Mouse (Mus musculus): ENCODE measurements around the gene Aco2. TPM values are rescaled to one million over a fixed set of nuclear protein-coding genes. Genes with fewer than 3 reads are reported as not detected.

The Aco2 gene
- polyA plus RNA-seq, 1 experiment from 2014 or later = 171 TPM

- Histone ChIP-seq H3K36me3 (ENCODE audit: control insufficient read depth, insufficient read depth, low read length) (no peaks in the 10 kb centered on the region), H3K4me2 (ENCODE audit: low read depth, low read length, severe bottlenecking) (no peak overlapping the region), H3K4me3 (ENCODE audit: low read depth, low read length) (no peak overlapping the region), H3K27ac (ENCODE audit: low read depth, low read length) (no peak overlapping the region), H3K4me1 (replicated peaks; ENCODE audit: control insufficient read depth, insufficient read depth, low read length) (peaks cover 17% of the 10 kb centered on the region), H3K9ac (ENCODE audit: low read length) (no peak overlapping the region), H3K27me3 (ENCODE audit: control insufficient read depth, insufficient read depth, low read length) (no peaks in the 10 kb centered on the region; the same call in 1 of the 2 replicates), H3K9me3 (ENCODE audit: control insufficient read depth, low read length) (no peaks in the 10 kb centered on the region)
- WGBS = 91% methylated on average over 4 of the region's 4 CpGs
- ATAC-seq (replicated peaks; ENCODE audit: low FRiP score) = no peak
- no peak for DNase-seq (ENCODE audit: low spot score)
Observed at GRCm38 (mm10) chr15:81939774-81940173, 67.7 kb downstream of the Aco2 start.

DNA sequence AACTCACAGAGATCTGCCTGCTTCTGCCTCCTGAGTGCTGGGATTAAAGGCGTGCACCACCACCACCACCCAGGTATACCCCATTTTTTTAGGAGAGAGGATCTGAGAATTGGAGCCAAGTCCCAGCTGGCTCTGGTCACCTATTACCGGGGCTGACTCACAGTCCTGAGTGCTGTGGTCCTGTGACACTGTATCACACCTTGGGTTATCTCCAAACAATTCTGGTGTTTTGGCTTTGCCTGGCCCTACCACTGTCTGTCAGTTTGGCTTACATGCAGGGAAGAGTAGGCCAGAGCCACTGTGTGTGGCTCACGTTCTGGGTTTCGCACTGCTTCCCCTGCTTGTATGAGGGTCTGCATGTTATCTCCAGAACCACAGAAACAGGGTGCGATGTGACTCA is 68.1 kb downstream of the Aco2 start:
- H3K4me1 ChIP-seq (replicated peaks; ENCODE audit: control insufficient read depth, insufficient read depth, low read length) = peaks cover 17% of the 10 kb centered on the region
- WGBS = 93% methylated on average over 5 of the region's 5 CpGs

DNA sequence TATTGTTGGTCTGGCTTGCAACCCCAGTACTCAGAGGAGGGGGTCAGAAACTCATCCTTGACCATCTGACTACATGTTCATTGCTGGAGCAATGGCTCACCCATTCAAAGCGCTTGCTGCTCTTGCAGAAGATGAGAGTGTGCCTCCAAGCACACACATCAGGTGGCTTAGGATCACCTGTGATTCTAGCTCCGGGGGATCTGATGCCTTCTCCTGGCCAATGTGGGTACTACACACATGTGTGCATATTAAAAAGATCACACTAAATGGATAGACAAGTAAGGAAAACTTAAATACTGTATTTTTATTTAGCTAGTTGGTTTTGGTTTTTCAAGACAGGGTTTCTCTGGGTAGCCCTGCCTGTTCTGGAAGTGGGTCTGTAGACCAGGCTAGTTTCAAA is 68.9 kb downstream of the Aco2 start:
- Histone ChIP-seq H3K27ac (ENCODE audit: low read depth, low read length) (no peak overlapping the region), H3K27me3 (ENCODE audit: control insufficient read depth, insufficient read depth, low read length) (no peaks in the 10 kb centered on the region; the same call in 1 of the 2 replicates), H3K4me2 (ENCODE audit: low read depth, low read length, severe bottlenecking) (no peak overlapping the region), H3K4me3 (ENCODE audit: low read depth, low read length) (no peak overlapping the region), H3K4me1 (replicated peaks; ENCODE audit: control insufficient read depth, insufficient read depth, low read length) (peaks cover 17% of the 10 kb centered on the region), H3K9ac (ENCODE audit: low read length) (no peak overlapping the region), H3K36me3 (ENCODE audit: control insufficient read depth, insufficient read depth, low read length) (no peaks in the 10 kb centered on the region), H3K9me3 (ENCODE audit: control insufficient read depth, low read length) (no peaks in the 10 kb centered on the region)
- 93% methylated on average over 2 of the region's 2 CpGs for WGBS
- no peak for ATAC-seq (replicated peaks; ENCODE audit: low FRiP score)
- no peak for DNase-seq (ENCODE audit: low spot score)

More for the DNA sequence above, 68.1 kb downstream of the Aco2 start:
- no peaks in the 10 kb centered on the region; the same call in 1 of the 2 replicates for H3K27me3 ChIP-seq (ENCODE audit: control insufficient read depth, insufficient read depth, low read length)
- no peak overlapping the region for H3K27ac ChIP-seq (ENCODE audit: low read depth, low read length)
- H3K9me3 ChIP-seq (ENCODE audit: control insufficient read depth, low read length) = no peaks in the 10 kb centered on the region
- H3K36me3 ChIP-seq (ENCODE audit: control insufficient read depth, insufficient read depth, low read length) = no peaks in the 10 kb centered on the region
- no peak overlapping the region for H3K9ac ChIP-seq (ENCODE audit: low read length)
- ATAC-seq (replicated peaks; ENCODE audit: low FRiP score) (no peak), DNase-seq (ENCODE audit: low spot score) (no peak)
- no peak overlapping the region for H3K4me3 ChIP-seq (ENCODE audit: low read depth, low read length)
- no peak overlapping the region for H3K4me2 ChIP-seq (ENCODE audit: low read depth, low read length, severe bottlenecking)

- no peaks in the 10 kb centered on the region for H3K36me3 ChIP-seq (ENCODE audit: control insufficient read depth, insufficient read depth, low read length)
- H3K4me3 ChIP-seq (ENCODE audit: low read depth, low read length) = no peak overlapping the region
- peak; percentile 58; the same call in 1 of the 2 replicates for ATAC-seq (replicated peaks; ENCODE audit: low FRiP score)
- no peaks in the 10 kb centered on the region for H3K9me3 ChIP-seq (ENCODE audit: control insufficient read depth, low read length)
- H3K27me3 ChIP-seq (ENCODE audit: control insufficient read depth, insufficient read depth, low read length) = no peaks in the 10 kb centered on the region
- peak; percentile 79 for DNase-seq (ENCODE audit: low spot score)
- H3K4me1 ChIP-seq (replicated peaks; ENCODE audit: control insufficient read depth, insufficient read depth, low read length) = peaks cover 7% of the 10 kb centered on the region; the same call in 1 of the 2 replicates
- H3K9ac ChIP-seq (ENCODE audit: low read length) = peak overlapping the region; percentile 43; the same call in 1 of the 2 replicates
- H3K4me2 ChIP-seq (ENCODE audit: low read depth, low read length, severe bottlenecking) = no peak overlapping the region
- H3K27ac ChIP-seq (ENCODE audit: low read depth, low read length) = 0 out of 2 replicates have a peak overlapping the region, but pooled peaks have one; percentile 21
- 8% methylated on average over 9 of the region's 9 CpGs for WGBS
Observed at GRCm38 (mm10) chr15:81943176-81943749, 71.2 kb downstream of the Aco2 start.

- WGBS = 85% methylated on average over 10 of the region's 10 CpGs
- no peak overlapping the region for H3K4me2 ChIP-seq (ENCODE audit: low read depth, low read length, severe bottlenecking)
- no peak overlapping the region for H3K9ac ChIP-seq (ENCODE audit: low read length)
- ATAC-seq (replicated peaks; ENCODE audit: low FRiP score) (no peak), DNase-seq (ENCODE audit: low spot score) (no peak)
- no peak overlapping the region for H3K27ac ChIP-seq (ENCODE audit: low read depth, low read length)
- no peak overlapping the region for H3K4me3 ChIP-seq (ENCODE audit: low read depth, low read length)
- no peaks in the 10 kb centered on the region for H3K27me3 ChIP-seq (ENCODE audit: control insufficient read depth, insufficient read depth, low read length)
- no peaks in the 10 kb centered on the region for H3K4me1 ChIP-seq (replicated peaks; ENCODE audit: control insufficient read depth, insufficient read depth, low read length)
- no peaks in the 10 kb centered on the region for H3K9me3 ChIP-seq (ENCODE audit: control insufficient read depth, low read length)
- no peaks in the 10 kb centered on the region for H3K36me3 ChIP-seq (ENCODE audit: control insufficient read depth, insufficient read depth, low read length)
Observed at GRCm38 (mm10) chr15:81949076-81949475, 77.0 kb downstream of the Aco2 start.

DNA sequence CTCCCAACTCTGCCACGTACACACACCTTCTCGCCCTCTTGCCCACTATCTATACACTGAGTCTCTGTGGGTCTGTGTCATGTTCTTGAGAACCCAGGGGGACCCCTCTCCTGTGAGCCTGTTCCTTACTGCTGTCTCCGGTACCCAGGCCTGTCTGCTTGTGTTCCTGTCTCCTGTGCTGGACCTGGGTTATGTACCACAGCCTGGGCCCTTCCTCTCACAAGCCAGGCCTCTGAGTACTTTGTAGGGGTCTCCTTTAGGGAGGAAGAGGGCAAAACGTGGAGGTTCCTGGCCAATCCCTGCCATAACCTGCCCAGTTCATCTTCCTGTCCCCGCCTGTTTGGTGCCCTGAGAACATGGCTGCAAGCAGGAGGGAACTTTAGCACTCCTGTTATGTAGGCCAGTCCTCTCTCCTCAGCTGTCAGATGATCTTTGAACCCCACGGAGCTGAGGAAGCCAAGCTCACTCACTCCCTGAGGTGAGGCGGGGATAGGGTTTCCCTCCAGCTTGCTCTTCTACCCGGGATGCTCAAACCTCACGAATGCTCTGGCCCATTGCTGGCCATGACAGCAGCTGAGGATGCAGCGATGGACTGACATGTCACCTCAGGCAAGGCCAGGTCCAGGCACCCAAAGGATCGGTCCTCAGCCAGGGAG is 77.5 kb downstream of the Aco2 start:
- no peak overlapping the region for H3K4me3 ChIP-seq (ENCODE audit: low read depth, low read length)
- 75% methylated on average over 11 of the region's 11 CpGs for WGBS
- H3K36me3 ChIP-seq (ENCODE audit: control insufficient read depth, insufficient read depth, low read length) = no peaks in the 10 kb centered on the region
- no peaks in the 10 kb centered on the region for H3K27me3 ChIP-seq (ENCODE audit: control insufficient read depth, insufficient read depth, low read length)
- no peaks in the 10 kb centered on the region for H3K9me3 ChIP-seq (ENCODE audit: control insufficient read depth, low read length)
- H3K27ac ChIP-seq (ENCODE audit: low read depth, low read length) = no peak overlapping the region
- no peak for ATAC-seq (replicated peaks; ENCODE audit: low FRiP score)
- no peak overlapping the region for H3K9ac ChIP-seq (ENCODE audit: low read length)
- no peak overlapping the region for H3K4me2 ChIP-seq (ENCODE audit: low read depth, low read length, severe bottlenecking)
- peak; percentile 43 for DNase-seq (ENCODE audit: low spot score)
- H3K4me1 ChIP-seq (replicated peaks; ENCODE audit: control insufficient read depth, insufficient read depth, low read length) = no peaks in the 10 kb centered on the region

- ATAC-seq (replicated peaks; ENCODE audit: low FRiP score) (no peak), DNase-seq (ENCODE audit: low spot score) (no peak)
- no peaks in the 10 kb centered on the region for H3K4me1 ChIP-seq (replicated peaks; ENCODE audit: control insufficient read depth, insufficient read depth, low read length)
- H3K27ac ChIP-seq (ENCODE audit: low read depth, low read length) = no peak overlapping the region
- no peak overlapping the region for H3K4me3 ChIP-seq (ENCODE audit: low read depth, low read length)
- no peak overlapping the region for H3K9ac ChIP-seq (ENCODE audit: low read length)
- H3K36me3 ChIP-seq (ENCODE audit: control insufficient read depth, insufficient read depth, low read length) = no peaks in the 10 kb centered on the region; the same call in 1 of the 2 replicates
- H3K9me3 ChIP-seq (ENCODE audit: control insufficient read depth, low read length) = no peaks in the 10 kb centered on the region
- WGBS = 87% methylated on average over 5 of the region's 5 CpGs
- H3K4me2 ChIP-seq (ENCODE audit: low read depth, low read length, severe bottlenecking) = no peak overlapping the region
- no peaks in the 10 kb centered on the region for H3K27me3 ChIP-seq (ENCODE audit: control insufficient read depth, insufficient read depth, low read length)
Observed at GRCm38 (mm10) chr15:81950716-81951115, 78.6 kb downstream of the Aco2 start.

GRCm38 (mm10) chr15:81951159-81951558 is 79.0 kb downstream of the Aco2 start:
- Histone ChIP-seq H3K27ac (ENCODE audit: low read depth, low read length) (no peak overlapping the region), H3K4me1 (replicated peaks; ENCODE audit: control insufficient read depth, insufficient read depth, low read length) (no peaks in the 10 kb centered on the region), H3K9ac (ENCODE audit: low read length) (no peak overlapping the region), H3K4me3 (ENCODE audit: low read depth, low read length) (no peak overlapping the region), H3K4me2 (ENCODE audit: low read depth, low read length, severe bottlenecking) (no peak overlapping the region), H3K27me3 (ENCODE audit: control insufficient read depth, insufficient read depth, low read length) (no peaks in the 10 kb centered on the region), H3K36me3 (ENCODE audit: control insufficient read depth, insufficient read depth, low read length) (no peaks in the 10 kb centered on the region; the same call in 1 of the 2 replicates), H3K9me3 (ENCODE audit: control insufficient read depth, low read length) (no peaks in the 10 kb centered on the region)
- DNase-seq (ENCODE audit: low spot score) = peak; percentile 42
- no peak for ATAC-seq (replicated peaks; ENCODE audit: low FRiP score)
- WGBS = 92% methylated on average over 9 of the region's 9 CpGs
